Mouse (Mus musculus): ENCODE measurements around the gene Tmem256.
"Not testable (repeated sequence)": the region's sequence is repeated elsewhere in the genome, so short reads cannot be mapped to it uniquely, and the experiment has no call there.

Tmem256 gene

DNA sequence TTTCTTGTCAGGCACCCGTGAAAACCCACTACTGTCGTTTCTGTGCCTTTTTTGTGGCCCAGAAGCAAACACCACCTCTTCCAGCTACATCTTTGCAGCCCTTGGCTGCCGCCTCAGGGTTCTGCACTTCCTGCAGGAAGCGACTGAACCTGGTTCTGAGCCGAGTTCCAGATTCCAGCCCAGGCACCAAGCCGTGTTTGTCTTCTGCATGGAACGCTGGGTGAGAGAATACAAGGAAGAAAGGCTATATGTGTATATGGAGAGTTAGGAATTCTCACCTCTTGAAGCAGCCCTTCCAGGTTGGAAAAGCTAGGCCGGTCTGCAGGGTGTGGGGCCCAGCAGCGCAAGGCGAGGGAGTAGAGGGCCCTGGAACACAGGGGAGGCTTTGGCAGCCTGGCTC is 16.4 kb downstream of the Tmem256 start:
- no peak for DNase-seq (ENCODE audit: low spot score)

DNA sequence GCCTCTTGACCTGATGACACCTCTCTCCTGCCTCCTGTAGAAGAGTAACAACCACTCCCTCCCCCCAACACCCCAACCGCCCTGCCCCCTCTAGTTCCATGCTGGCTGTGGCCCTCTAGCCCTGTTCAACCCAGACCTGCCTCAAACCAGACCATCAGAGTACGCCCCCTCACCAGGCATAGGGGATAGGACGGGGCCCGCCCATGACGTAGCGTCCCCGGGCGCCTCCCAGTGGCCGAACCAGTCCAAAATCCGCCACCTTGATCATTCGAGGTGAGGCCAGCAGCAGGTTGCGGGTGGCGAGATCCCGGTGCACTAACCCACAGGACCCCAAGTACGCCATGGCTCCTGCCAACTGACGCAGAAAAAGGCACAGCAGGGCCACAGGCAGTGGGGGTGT is 17.0 kb downstream of the Tmem256 start:
- no peak for DNase-seq (ENCODE audit: low spot score)

DNA sequence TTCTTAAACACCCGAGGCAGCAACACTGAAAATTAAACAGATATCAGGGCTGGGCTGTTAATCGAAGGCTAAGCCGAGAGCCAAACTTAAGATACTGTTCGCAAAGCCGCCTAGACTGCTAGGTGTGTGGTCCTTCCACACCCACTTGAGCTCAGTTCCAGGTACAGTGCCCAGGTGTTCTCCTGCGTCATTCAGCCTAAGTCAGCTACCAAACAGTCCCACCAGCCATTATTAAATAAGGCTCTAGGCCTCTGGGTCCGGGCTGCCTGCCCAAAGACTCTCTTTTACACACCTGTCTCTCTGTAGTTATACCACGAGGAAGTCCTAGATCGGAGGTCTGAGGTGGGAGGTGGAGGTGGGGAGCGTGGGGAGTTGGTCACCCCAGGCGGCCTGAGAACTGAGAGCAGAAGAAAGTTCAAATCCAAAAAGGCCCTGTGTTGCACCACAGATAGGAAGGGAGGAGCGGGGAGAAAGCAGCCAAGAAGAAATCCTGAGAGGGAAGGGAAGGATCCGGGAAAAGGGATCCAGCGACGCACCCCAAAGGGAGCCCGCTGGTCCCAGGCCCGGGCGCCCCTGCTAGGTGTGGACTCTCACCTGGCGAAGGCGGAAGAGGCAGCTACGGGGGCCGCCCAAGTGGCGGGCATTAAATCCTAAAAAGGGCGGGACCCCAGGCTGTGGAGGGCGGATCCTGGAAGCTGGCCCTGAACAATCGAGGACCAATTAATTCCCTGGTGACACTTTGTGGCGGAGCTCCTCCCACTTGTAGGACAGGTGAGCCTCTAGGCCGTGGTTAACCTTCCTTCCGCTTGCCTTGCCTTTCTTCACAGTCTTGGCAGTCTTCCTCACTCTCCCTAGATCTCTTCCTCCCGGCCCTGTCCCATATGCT is 20.0 kb downstream of the Tmem256 start, which contains the start of gene Tnk1:
Tnk1 (minus strand) TSS at position 618 of the 886 bp plus-strand sequence.
- DNase-seq (ENCODE audit: low spot score), result no peak

DNA sequence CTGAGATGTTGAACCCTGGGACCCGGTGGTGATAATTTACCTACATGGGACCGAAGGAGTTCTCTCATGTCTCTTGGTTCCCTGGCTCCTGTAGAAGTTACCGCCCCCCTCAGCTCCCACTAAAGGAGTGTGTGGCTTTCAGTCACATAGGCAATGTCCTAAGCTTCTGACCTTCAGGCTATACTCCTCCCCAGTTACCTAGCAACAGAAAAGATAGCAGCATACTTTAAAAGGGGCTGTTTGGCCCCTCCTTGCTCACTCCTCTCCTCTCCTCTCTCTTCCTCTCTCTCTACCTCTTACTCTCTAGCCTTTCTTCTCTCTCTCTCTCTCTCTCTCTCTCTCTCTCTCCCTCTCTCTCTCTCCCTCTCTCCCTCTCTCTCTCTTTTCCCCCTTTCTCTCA is 25.4 kb downstream of the Tmem256 start:
- DNase-seq (ENCODE audit: low spot score), result not testable (repeated sequence)

DNA sequence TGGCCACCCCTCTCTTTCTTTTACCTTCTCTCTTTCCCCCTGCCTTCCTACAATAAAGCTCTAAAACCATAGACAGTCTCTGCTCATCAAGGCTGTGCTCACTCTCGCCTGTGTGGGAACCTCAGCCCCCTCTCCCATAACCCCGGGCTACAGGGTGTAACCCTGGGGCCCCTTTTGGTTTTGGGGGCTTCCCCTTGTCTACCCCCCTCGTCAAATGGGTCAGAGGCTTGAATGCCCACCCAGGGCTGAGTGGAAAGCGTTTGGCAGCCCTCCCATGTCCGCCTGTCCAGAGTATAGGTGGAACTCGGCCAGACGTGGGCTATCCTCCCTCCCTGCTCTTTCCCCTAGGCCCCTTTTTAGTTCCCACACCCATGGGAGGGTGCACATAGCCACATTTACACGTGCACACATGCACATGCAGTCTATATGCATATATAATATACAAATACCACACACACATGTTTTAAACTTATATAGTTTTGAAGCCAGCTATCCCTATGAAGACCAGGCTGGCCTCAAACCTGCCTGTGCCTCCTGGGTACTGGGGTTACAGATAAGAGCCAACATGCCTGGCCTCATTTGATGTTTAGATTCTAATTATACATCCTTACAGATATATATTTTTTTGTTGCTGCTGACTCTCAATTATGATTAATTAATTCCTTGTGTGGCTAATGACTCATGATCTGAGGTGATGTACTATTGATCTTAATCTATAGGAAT is 26.0 kb downstream of the Tmem256 start:
- DNase-seq (ENCODE audit: low spot score), result no peak

DNA sequence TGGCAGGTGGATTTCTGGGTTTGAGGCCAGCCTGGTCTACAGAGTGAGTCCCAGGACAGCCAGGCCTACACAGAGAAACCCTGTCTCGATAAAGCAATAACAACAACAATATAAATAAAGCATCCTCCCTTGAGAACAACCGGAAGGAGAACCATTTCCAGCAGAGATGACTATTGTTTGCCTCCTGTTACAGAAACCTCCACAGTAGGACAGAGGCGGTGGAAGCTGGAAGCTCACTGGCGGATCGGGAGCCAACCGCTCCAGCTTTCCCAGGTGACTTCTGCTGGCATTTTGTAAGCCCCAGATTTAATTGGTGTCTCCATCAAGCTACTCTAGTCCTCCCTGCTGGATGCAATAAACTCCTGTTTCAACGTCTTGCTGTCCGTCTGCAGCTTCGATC is 27.2 kb downstream of the Tmem256 start:
- no peak for DNase-seq (ENCODE audit: low spot score)

DNA sequence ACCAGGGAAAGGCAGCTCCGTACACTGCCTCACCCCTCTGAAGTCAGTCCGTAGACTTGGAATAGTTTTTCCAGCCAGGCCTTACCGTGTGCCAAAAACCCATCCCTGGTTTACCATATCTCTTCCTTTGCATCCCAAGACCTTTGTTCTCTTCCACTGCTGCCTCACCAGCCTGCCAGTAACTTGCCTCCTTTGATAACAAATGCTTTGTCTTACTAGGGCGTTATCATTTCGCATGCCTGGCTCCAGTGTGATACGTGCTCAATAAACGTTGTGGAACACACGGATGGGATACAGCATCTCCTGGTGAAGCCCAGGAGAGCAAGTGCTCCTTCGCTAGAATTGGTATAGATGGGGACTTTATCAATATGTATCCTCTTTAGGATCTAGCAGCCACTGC is 29.0 kb downstream of the Tmem256 start:
- DNase-seq (ENCODE audit: low spot score), result no peak

DNA sequence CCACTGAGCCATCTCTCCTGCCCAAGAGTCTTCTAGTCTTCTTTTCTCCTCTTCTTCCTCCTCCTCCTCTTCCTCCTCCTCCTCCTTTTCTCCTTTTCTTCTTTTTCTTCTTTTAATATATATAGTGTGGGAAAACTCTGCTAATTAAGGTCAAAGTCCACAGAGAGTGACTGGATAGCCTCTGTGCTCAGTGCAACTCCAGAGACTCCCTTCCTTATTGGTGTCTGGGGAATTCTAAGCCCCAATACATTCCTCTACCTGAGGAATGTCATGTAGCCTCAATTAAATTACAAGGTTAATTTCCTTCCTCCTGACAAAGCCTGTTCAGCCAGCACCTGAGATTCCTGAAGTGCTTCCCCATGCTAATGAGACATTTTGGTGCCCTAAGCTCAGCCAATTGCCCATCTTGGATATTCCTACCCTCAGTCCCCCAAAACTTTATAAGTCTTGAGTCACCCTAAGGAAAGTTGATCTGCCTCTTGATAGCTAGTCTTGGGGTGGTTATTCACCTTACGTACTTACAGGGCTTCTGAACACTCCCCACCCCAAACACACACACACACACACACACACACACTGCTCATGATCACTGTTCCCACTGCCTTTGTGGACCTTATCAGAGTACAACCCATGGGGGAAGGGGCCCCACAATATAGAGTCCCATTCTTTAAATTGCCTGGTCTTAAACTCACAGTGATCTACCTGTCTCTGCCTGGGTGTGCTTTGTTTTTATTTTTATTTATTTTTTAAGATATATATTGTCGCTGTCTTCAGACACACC is 32.2 kb downstream of the Tmem256 start:
- DNase-seq (ENCODE audit: low spot score), result no peak

DNA sequence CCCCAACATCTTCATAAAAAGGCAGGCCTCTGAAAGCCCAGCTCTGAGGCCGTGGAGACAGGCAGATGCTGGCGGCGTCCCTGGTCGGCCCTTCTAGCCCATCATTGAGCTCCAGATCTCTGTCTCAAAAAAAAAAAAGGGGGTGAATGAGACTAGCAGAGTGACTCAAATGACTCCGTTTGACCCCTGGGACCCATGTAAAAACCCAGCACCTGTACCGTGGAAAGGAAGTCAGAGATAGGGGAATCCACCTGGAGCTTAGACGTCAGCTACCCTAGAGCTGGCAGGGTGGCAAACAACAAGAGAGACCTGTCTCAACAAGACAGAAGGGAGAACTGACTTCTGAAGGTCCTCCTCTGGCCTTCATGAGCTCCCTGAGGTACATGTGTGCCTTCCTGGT is 33.5 kb downstream of the Tmem256 start:
- DNase-seq (ENCODE audit: low spot score), result no peak

DNA sequence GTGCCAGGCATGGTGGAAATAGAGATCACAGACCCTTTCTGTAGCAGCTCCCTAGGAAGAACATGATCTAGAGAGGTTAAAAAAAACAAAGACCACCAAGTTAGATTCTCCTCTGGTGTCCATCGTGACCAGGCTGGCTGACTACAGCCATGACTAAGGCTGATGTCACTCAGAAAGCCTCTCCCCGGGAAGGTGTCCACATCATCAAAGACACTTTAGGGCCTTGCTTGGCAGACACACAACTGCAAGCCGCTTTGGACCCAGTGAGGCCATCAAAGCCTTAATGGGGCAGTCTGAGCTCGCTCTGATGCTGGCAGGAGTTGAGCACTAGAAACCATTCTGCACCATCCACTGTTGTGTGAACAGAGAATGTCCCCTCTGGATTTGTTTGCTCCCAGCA is 34.1 kb downstream of the Tmem256 start:
- no peak for DNase-seq (ENCODE audit: low spot score)

DNA sequence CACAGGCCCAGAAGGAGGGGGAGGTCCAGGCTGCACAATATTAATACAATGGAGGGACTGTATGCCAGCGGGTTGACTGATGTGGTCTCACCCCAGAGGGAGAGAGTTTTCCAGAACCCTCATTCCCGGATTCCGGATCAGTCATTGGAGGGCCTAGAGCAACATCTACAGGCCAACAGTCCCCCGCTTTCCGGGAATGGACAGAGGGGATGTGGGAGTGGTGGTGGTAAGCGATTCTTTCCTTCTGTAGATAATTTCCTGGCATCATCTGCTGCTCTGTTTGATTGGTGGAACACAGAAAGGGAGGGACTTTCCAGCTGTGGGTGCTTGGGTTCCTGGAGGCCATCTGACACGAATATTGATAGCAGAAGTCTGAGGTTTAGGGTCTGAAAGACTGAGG is 37.9 kb downstream of the Tmem256 start:
- no peak for DNase-seq (ENCODE audit: low spot score)

DNA sequence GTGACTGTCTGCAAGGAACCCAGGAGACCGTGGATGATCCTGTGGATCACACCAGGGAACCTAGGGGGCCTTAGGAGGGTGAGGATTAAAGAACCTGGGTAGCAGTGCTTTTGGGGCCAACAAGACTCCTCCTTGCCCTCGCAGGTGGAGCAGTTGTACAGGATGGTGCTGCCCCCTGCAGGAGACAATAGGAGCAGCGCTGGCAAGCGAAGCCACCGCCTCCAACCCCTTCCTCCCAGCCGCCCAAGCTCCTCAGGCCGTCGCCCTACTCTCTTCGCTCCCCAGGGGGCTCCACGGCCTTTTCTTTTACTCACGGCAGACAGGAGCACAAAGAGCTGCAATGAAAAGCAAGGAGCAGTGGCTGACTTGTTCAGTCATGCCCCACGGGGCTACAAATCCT is 38.6 kb downstream of the Tmem256 start:
- DNase-seq (ENCODE audit: low spot score), result no peak

DNA sequence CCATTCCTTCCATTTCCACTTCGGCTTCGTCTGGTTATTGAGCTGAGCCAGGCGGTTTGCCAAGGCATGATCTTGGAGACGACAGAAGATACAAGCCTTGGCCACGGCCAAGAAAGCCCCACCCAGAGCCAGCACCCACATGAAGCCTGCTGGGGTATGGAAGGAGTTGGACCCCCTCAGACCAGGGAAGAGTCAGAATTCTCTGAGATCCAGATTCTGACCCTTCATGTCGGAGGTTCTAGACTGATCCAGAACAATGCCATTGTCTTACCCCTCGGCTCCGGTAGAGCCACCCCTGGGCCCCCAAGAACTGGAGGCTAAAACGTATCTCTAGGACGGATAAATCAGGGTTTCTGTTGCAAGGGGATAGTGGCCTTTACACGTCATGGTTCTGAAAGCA is 39.6 kb downstream of the Tmem256 start, which contains the start of gene Tmem95:
Tmem95 (minus strand) TSS at position 141 of the 400 bp plus-strand sequence.
- no peak for DNase-seq (ENCODE audit: low spot score)

DNA sequence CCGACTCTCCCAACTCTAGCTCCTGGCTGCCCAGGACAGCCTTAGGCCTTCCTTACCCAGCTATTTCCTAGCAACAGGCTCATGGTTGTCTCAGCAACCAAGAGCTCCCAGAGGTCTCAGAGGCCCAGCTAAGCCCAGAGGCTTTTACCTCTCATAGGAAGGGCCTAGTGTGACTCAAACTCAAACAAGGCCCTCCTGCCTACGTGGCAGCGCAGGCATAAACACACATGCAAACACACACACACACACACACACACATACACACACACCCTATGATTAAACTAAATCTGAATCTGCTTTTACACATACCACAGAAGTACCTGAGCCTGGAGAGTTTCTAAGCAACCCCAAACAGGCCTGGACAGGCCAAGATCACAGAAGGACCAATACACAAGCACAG is 40.1 kb downstream of the Tmem256 start:
- no peak for DNase-seq (ENCODE audit: low spot score)

DNA sequence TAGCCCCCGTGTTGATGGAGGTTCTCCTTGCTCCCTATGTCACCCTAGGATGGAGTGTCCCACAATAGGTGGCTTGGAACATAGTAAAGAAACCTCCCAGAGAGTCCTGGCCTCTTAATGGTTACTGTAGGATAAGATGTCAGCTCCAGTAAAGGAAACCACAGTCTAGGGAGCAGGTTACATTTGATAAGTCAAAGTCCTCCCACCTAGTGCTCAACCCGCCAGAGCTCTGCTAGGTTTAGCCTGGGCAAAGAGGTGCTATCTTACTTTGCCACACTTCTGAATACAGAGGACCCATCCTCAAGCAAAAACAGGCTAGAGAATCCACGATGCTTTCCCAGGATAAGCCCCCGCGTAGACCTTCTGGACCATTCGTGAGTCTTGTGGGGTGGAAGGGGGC is 40.6 kb downstream of the Tmem256 start:
- no peak for DNase-seq (ENCODE audit: low spot score)

DNA sequence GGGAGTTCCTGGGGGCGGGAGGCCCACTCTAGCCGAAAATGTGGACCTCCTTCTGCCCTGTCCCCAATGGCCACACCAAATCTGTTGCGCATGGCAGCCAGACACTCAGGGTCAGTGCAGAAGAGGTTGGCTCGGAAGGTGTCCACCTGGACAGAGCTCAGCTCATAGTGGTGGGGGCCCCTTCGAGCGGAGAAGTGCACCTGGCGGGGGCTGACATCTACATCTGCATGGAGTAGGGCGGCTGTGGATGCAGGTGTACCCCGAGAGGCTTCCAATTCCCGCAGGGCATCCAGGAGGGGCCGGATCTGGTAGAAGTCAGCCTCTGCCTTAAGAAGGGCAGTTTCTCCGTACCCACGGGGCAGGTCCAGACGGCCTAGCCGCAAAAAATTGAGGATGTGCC is 41.4 kb downstream of the Tmem256 start:
- no peak for DNase-seq (ENCODE audit: low spot score)

DNA sequence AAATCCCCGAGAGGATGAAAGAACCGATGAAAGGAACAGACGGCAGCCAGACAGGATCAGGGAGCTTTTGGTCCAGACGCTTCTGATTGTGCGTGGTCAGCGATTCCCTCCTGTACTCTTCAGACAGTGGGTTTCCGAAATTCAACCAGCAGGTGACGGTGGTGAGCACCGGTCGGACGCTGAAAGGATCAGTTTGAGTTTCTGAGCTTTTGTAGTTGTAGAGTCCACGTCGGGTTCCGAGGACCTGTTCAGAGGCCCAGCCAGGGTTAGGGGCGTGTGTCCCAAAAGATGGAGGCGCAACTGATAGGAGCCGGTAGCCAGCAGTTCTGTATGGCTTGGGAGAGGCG is 42.2 kb downstream of the Tmem256 start:
- DNase-seq (ENCODE audit: low spot score), result no peak

DNA sequence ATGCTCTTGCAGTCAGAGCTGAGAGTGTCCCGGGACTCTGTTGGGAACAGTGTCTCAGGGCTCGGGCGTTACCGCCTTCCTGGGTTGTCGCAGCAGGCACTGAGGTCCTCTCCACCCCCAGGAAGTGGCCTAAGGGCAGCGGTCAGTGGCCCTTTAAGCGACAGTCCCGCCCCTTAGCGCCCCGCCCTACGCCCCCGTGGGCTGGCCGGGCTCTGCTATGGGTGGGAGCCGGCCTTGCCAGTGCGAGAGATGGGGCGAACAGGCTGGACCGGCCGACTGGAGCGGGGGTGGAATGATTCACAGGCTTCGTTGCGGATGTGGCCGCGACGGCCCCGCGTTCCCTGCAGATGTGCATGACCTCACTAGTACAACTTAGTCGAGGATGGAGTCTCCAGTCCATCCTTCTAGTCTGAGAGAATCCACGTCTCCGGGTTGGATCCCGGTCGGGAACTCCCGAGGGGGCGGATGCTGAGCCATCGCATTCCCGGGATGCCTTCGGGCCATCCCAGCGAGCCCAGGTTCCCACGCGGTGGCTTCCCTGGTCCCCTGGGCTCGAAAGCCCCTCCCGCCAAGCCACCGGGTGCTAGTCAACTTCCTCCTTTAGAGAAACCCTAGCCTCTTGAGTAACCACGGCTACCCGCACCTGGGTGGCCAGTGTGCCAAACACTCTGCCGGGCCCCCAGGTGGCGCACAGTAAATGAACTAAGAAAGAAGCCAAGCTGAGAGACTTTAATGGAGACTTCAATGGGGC is 42.7 kb downstream of the Tmem256 start, which contains the start of gene Kctd11:
Kctd11 (minus strand) TSS at position 554 of the 751 bp plus-strand sequence.
- peak; percentile 54 for DNase-seq (ENCODE audit: low spot score)

DNA sequence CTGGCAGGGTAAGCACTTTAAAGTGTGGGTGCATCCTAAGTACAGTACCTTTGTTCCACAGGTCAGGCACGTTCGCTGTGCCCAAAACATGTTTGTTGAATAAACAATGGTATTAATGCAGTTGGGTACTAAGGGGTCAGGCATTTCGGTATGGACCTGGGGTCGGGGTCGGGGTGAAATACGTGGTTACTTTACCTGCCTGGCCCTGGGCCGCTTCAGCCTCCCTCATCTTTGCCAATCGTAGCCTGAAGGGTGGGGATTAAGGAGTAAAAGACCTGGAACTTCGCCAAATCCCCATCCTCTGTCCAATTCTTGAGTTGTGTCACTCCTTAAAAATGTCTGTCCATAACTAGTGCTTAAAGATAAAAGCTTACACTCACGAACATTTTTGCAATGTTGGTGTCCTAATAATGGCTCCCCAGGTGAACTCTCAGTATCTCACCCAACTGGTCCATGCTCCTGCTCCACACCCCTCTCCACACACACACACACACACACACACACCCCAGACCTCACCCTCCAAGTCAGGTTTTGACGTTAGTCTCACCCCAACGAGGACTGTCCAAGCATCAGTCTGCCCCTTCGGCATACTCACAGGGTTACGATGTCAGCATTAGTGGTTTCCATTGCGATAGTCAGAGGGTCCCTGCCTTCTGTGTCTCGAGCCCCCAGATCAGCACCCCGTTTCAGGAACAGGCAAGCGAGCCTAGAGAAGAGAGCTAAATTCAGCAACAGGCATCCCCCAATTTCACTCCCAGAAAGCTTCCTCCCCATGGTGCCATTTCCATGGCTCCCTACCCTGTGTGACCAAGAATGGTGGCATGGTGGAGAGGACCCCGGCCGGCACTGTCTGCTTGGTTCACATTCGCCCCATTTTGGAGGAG is 43.7 kb downstream of the Tmem256 start:
- no peak for DNase-seq (ENCODE audit: low spot score)

DNA sequence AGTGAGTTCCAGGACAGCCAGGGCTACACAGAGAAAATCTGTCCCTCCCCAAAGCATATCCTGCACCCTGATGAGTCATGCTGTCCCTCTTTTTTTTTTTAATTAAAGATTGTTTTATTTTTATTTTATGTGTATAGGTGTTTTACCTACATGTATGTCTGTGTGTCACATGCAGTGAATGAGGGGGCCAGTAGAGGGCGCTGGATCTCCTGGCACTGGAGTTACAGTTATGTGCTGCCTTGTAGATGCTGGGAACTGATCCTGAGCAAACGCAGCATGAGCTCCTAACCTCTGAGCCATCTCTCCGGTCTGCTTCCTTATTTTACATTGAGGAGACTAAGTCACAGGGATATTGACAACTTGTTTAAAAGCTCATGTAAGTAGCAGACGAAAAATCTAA is 44.8 kb downstream of the Tmem256 start:
- no peak for DNase-seq (ENCODE audit: low spot score)
